Mouse (Mus musculus) kidney, adult 2 months (tissue): Measurements from ENCODE around the gene Dlgap4.

Source experiments
- CTCF ChIP-seq: fragments of 200-500 bp; conservative IDR thresholded peaks from 2 replicates; pipeline ENCODE4 v1.5.1; 2011; ENCODE audit warnings: low read depth, mild to moderate bottlenecking, control low read depth, low read length, moderate library complexity, mixed read lengths; ENCODE audit not compliant: insufficient read depth, insufficient read length
- POLR2A ChIP-seq: fragments of 200-500 bp; IDR thresholded peaks from one replicate; pipeline ENCODE4 v1.6.1; 2011; ENCODE audit warnings: low read depth, low read length, control low read depth

DNA sequence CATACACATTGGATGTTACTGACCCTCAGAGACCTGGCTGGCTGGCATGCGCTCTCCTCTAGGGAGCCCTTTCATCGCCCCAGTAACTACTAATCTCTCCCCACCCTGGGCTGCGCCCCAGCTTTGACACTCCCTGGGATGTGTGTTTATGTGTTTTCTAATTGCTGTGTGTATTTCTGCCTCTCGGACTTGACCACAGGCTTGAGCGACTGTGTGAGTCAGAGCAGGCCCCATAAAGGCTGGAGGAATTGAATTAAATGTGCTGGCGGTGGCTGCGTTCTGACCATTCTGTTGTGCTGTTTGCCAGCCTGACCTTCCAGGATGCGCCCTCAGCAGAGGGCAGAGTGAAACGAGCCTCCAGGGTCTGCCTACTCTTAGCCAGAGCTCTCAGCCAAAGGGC, 78.2 kb downstream of the Dlgap4 start:
- no peak for TF ChIP-seq CTCF
- TF ChIP-seq POLR2A = no peak
